ENCODE assay signal across 8 mouse cellular contexts in genomic region chr8:84788896-84789295, GRCm38 (mm10). TPM values are rescaled to one million over a fixed set of nuclear protein-coding genes. Genes with fewer than 3 reads are reported as not detected.
DNase-seq lines count a peak whose midpoint lies in the region; ATAC-seq and TF ChIP-seq lines count a peak whose summit lies in the region.

No protein-coding gene starts in this region.

- ATAC-seq in lung, embryonic 15.5 days (ENCODE audit: borderline replicate concordance, extremely low read depth, low FRiP score, low TSS enrichment) = peak; percentile 43
- ATAC-seq in megakaryocyte progenitor cell, adult 5-6 weeks (replicated peaks; ENCODE audit: poor library complexity) = no peak

- no peak overlapping the region for H3K9ac ChIP-seq in lung, embryonic 15.5 days

- 10% methylated on average over 11 of the region's 11 CpGs for WGBS in lung, embryonic 15.5 days

- peak; percentile 61 for DNase-seq in adrenal gland, adult 2 months
- no peak for DNase-seq in adrenal gland, adult 18-20 months (ENCODE audit: low spot score in 2 of 2)
- peak in 1 of 2 experiments; percentile 47 for DNase-seq in left cerebral cortex, adult 2 months (ENCODE audit: extremely low spot score in 1 of 2, low spot score in 2 of 2)
- DNase-seq in left cerebral cortex, adult 18-20 months (ENCODE audit: low spot score in 2 of 2) = no peak
- peak; percentile 76 to 85 for DNase-seq in gastrocnemius, postnatal 36 days
- no peak for DNase-seq in left cerebral cortex, adult 9 months (ENCODE audit: low spot score in 2 of 2)

- peak overlapping the region; percentile 29 for H3K4me2 ChIP-seq in lung, embryonic 15.5 days

- intact Hi-C loops in left cerebral cortex, adult 2 months (cut with DNase I) = no loop called here
- intact Hi-C loops in gastrocnemius, postnatal 36 days (cut with DNase I) = no loop called here

- no peaks in the 10 kb centered on the region for H3K9me3 ChIP-seq in lung, embryonic 15.5 days

- H3K36me3 ChIP-seq in lung, embryonic 15.5 days = no peaks in the 10 kb centered on the region

- TF ChIP-seq CTCF in left cerebral cortex, adult 2 months (IDR thresholded peaks at IDR 0.05) = no peak

- peaks cover 44% of the 10 kb centered on the region for H3K27me3 ChIP-seq in lung, embryonic 15.5 days

- H3K27ac ChIP-seq in left cerebral cortex, adult 2 months = peak overlapping the region; percentile 83
- H3K27ac ChIP-seq in lung, embryonic 15.5 days = peak overlapping the region; percentile 64

- H3K4me1 ChIP-seq in lung, embryonic 15.5 days = peaks cover 93% of the 10 kb centered on the region

- no peak overlapping the region for H3K4me3 ChIP-seq in left cerebral cortex, adult 2 months
- no peak overlapping the region for H3K4me3 ChIP-seq in lung, embryonic 15.5 days

RNA-seq across cellular contexts. Expression of gene Nfix, which starts 11.2 kb away (rescaled TPM):
- 100 to 1,000 TPM in 1 of 2 experiments, 10 to 100 TPM in 1; 91.3 to 113 TPM for total RNA-seq in adrenal gland, adult 2 months (2021)
- 47.0 and 59.9 TPM in 2 replicates for polyA plus RNA-seq in adrenal gland, adult 2 months (2012; rRNA removed)
- total RNA-seq in adrenal gland, adult 18-20 months (2021) = 100 to 1,000 TPM in 1 of 2 experiments, 10 to 100 TPM in 1; 92.2 to 127 TPM
- total RNA-seq in left cerebral cortex, adult 2 months (2021) = 100 to 1,000 TPM; 347 to 350 TPM
- total RNA-seq in left cerebral cortex, adult 18-20 months (2021) = 100 to 1,000 TPM; 291 to 300 TPM
- 100 to 1,000 TPM; 433 to 510 TPM for total RNA-seq in gastrocnemius, postnatal 36 days (2021)
- 39.2 and 42.7 TPM in 2 replicates for polyA plus RNA-seq in lung, embryonic 15.5 days (2015; fragmentation: Nextera tagmentation; extraction: Ambion mirVana)
- 44.4 and 46.9 TPM in 2 replicates for total RNA-seq in megakaryocyte progenitor cell, adult 5-6 weeks (2015)
- 12.0 and 15.7 TPM in 2 replicates for total RNA-seq in megakaryocyte progenitor cell, adult 5-6 weeks (2017)

RNA-seq across cellular contexts. Expression of gene Dand5, which starts 33.7 kb away (rescaled TPM):
- total RNA-seq in adrenal gland, adult 2 months (2021) = 10 to 100 TPM; 11.5 to 12.2 TPM
- 5.1 and 7.0 TPM in 2 replicates for polyA plus RNA-seq in adrenal gland, adult 2 months (2012; rRNA removed)
- total RNA-seq in adrenal gland, adult 18-20 months (2021) = 10 to 100 TPM; 10.6 to 10.8 TPM
- total RNA-seq in left cerebral cortex, adult 2 months (2021) = 10 to 100 TPM in 1 of 2 experiments, 1 to 10 TPM in 1; 9.7 to 11.1 TPM
- 10 to 100 TPM; 10.2 to 10.8 TPM for total RNA-seq in left cerebral cortex, adult 18-20 months (2021)
- total RNA-seq in gastrocnemius, postnatal 36 days (2021) = 1 to 10 TPM; 8.3 to 9.9 TPM
- polyA plus RNA-seq in lung, embryonic 15.5 days (2015; fragmentation: Nextera tagmentation; extraction: Ambion mirVana) = 6.0 and 6.3 TPM in 2 replicates
- 2.2 and 2.4 TPM in 2 replicates for total RNA-seq in megakaryocyte progenitor cell, adult 5-6 weeks (2015)
- 1.7 and 4.0 TPM in 2 replicates for total RNA-seq in megakaryocyte progenitor cell, adult 5-6 weeks (2017)

RNA-seq across cellular contexts. Expression of gene Gadd45gip1, which starts 42.4 kb away (rescaled TPM):
- 10 to 100 TPM; 72.6 to 74.9 TPM for total RNA-seq in adrenal gland, adult 2 months (2021)
- polyA plus RNA-seq in adrenal gland, adult 2 months (2012; rRNA removed) = 141 and 196 TPM in 2 replicates
- total RNA-seq in adrenal gland, adult 18-20 months (2021) = 10 to 100 TPM; 62.0 to 71.1 TPM
- total RNA-seq in left cerebral cortex, adult 2 months (2021) = 10 to 100 TPM; 23.9 to 25.8 TPM
- 10 to 100 TPM; 26.6 to 28.5 TPM for total RNA-seq in left cerebral cortex, adult 18-20 months (2021)
- 10 to 100 TPM; 17.7 to 23.0 TPM for total RNA-seq in gastrocnemius, postnatal 36 days (2021)
- polyA plus RNA-seq in lung, embryonic 15.5 days (2015; fragmentation: Nextera tagmentation; extraction: Ambion mirVana) = 43.4 and 47.0 TPM in 2 replicates
- 21.4 and 21.9 TPM in 2 replicates for total RNA-seq in megakaryocyte progenitor cell, adult 5-6 weeks (2015)
- 51.2 and 57.4 TPM in 2 replicates for total RNA-seq in megakaryocyte progenitor cell, adult 5-6 weeks (2017)

RNA-seq across cellular contexts. Expression of gene Rad23a, which starts 51.6 kb away (rescaled TPM):
- 100 to 1,000 TPM; 122 to 141 TPM for total RNA-seq in adrenal gland, adult 2 months (2021)
- polyA plus RNA-seq in adrenal gland, adult 2 months (2012; rRNA removed) = 128 and 131 TPM in 2 replicates
- 100 to 1,000 TPM; 109 to 113 TPM for total RNA-seq in adrenal gland, adult 18-20 months (2021)
- total RNA-seq in left cerebral cortex, adult 2 months (2021) = 10 to 100 TPM; 77.7 to 77.8 TPM
- 10 to 100 TPM; 78.9 to 79.8 TPM for total RNA-seq in left cerebral cortex, adult 18-20 months (2021)
- total RNA-seq in gastrocnemius, postnatal 36 days (2021) = 100 to 1,000 TPM; 136 to 151 TPM
- 112 and 127 TPM in 2 replicates for polyA plus RNA-seq in lung, embryonic 15.5 days (2015; fragmentation: Nextera tagmentation; extraction: Ambion mirVana)
- 30.2 and 34.4 TPM in 2 replicates for total RNA-seq in megakaryocyte progenitor cell, adult 5-6 weeks (2015)
- total RNA-seq in megakaryocyte progenitor cell, adult 5-6 weeks (2017) = 26.2 and 26.3 TPM in 2 replicates

RNA-seq across cellular contexts. Expression of gene Calr, which starts 57.8 kb away (rescaled TPM):
- 100 to 1,000 TPM; 684 to 730 TPM for total RNA-seq in adrenal gland, adult 2 months (2021)
- 88.2 and 91.2 TPM in 2 replicates for polyA plus RNA-seq in adrenal gland, adult 2 months (2012; rRNA removed)
- total RNA-seq in adrenal gland, adult 18-20 months (2021) = 100 to 1,000 TPM; 606 to 686 TPM
- 100 to 1,000 TPM; 459 to 496 TPM for total RNA-seq in left cerebral cortex, adult 2 months (2021)
- 100 to 1,000 TPM; 456 to 475 TPM for total RNA-seq in left cerebral cortex, adult 18-20 months (2021)
- total RNA-seq in gastrocnemius, postnatal 36 days (2021) = 100 to 1,000 TPM; 153 to 159 TPM
- polyA plus RNA-seq in lung, embryonic 15.5 days (2015; fragmentation: Nextera tagmentation; extraction: Ambion mirVana) = 1,037 and 1,080 TPM in 2 replicates
- 1,060 and 1,133 TPM in 2 replicates for total RNA-seq in megakaryocyte progenitor cell, adult 5-6 weeks (2015)
- 4,756 and 5,574 TPM in 2 replicates for total RNA-seq in megakaryocyte progenitor cell, adult 5-6 weeks (2017)

Comparison
In these comparisons a context has a peak if more than half of its experiments do, and no peak if none do; other contexts are left out.
1. DNase-seq: peak in adrenal gland, adult 2 months (single experiment) and gastrocnemius, postnatal 36 days (2 of 2); none in adrenal gland, adult 18-20 months (0 of 2), left cerebral cortex, adult 18-20 months (0 of 2) and left cerebral cortex, adult 9 months (0 of 2).